Mouse (Mus musculus) liver, embryonic 14 days (tissue): ENCODE measurements around the gene Tbc1d16. TPM values are rescaled to one million over a fixed set of nuclear protein-coding genes. Genes with fewer than 3 reads are reported as not detected.

ENCODE experiments used
- polyA plus RNA-seq: library from polyadenylated mRNA; depleted of rRNA; stranded (reverse); fragments of >200 nt; gene quantifications from 2 replicates; pipeline ENCODE4 v1.2.3, GENCODE M21; 2012; rRNA removed

Gene Tbc1d16
- 0.97 and 0.99 TPM in 2 replicates for polyA plus RNA-seq

DNA sequence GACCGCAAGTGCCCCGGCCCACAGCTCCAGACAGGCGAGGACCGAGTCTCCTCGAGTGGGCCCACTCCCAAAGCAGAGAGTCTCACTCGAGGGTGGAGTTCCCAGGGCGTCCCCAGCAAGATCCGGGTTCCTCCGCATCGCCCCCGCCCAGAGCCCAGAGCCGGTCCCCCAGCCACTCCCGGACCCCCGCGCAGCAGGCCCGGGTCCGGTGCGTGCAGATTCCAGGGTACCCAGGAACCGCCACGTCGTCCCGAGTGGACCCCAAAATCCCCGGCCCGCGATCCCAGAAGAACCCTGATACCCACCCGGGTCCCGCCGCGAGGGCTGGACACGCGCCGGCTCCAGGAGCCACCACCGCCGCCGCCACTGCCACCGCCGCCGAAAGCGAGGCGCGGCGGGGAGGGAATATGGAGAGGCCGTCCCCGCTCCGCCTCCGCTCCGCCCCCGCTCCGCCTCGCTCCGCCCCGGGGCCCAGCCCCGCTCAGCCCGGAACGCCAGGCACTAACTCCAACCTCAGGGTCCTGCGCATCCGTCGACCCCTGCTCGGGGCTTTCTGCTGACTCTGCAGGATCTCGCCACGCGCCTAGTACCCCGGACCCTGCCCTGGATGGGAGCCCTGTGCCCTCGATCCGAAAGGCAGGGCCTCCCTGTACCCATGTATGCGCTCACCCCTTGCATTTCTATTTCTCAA lies at the start of gene Tbc1d16, which contains the start of gene Ccdc40:
TSS of gene Tbc1d16 (minus strand) at position 409 of the 691 bp plus-strand sequence.
TSS of gene Ccdc40 (plus strand) at position 482 of the 691 bp plus-strand sequence.

GRCm38 (mm10) chr11:119267768-119268556 lies 39.7 kb upstream of the Tbc1d16 start, which contains the start of gene Gaa:
Gaa (plus strand) TSS chr11:119267887.

Other genes starting within 250 kb of the Tbc1d16 start
- not detected in 2 replicates for gene Enpp7, start 240.3 kb downstream of the Tbc1d16 start, polyA plus RNA-seq
- gene Cbx2, start 205.5 kb downstream of the Tbc1d16 start, polyA plus RNA-seq, result 1.4 and 1.8 TPM in 2 replicates
- gene Cbx8, start 187.5 kb downstream of the Tbc1d16 start, polyA plus RNA-seq, result 0.60 and 0.61 TPM in 2 replicates
- 2.5 and 2.9 TPM in 2 replicates for gene Cbx4, start 142.3 kb downstream of the Tbc1d16 start, polyA plus RNA-seq
- gene Ccdc40, start 73 bp upstream of the Tbc1d16 start, polyA plus RNA-seq, result 0.61 and 0.63 TPM in 2 replicates
- gene Gaa, start 39.4 kb upstream of the Tbc1d16 start, polyA plus RNA-seq, result 12.8 and 14.2 TPM in 2 replicates
- gene Eif4a3, start 71.6 kb upstream of the Tbc1d16 start, polyA plus RNA-seq, result 102 and 104 TPM in 2 replicates
- 0.18 and 0.22 TPM in 2 replicates for gene Card14, start 79.3 kb upstream of the Tbc1d16 start, polyA plus RNA-seq
- gene Sgsh, start 127.0 kb upstream of the Tbc1d16 start, polyA plus RNA-seq, result 0.94 and 1.1 TPM in 2 replicates
- 0.88 and 1.4 TPM in 2 replicates for gene Slc26a11, start 127.1 kb upstream of the Tbc1d16 start, polyA plus RNA-seq
- 8.1 and 13.4 TPM in 2 replicates for gene Rnf213, start 164.6 kb upstream of the Tbc1d16 start, polyA plus RNA-seq